Mouse (Mus musculus): ENCODE measurements around the gene Ddx54.

- TF ChIP-seq CTCF (IDR thresholded peaks at IDR 0.05; ENCODE audit: low read depth, low read length) = no peak
- no peak for TF ChIP-seq POLR2A (IDR thresholded peaks at IDR 0.05; ENCODE audit: borderline replicate concordance, low read depth, low read length)
Measured at GRCm38 (mm10) chr5:120578504-120579081, 33.9 kb upstream of the Ddx54 start.
